Mouse (Mus musculus) intestine, embryonic 14.5 days (tissue): ENCODE data around the gene Farsb. TPM values are rescaled to one million over a fixed set of nuclear protein-coding genes. Genes with fewer than 3 reads are reported as not detected.

Experiments
- ATAC-seq: fragments of 200-750 bp; cut with Nextera tagmentation; replicated peaks from 2 replicates; pipeline ENCODE4 v1.8.0; 2017; ENCODE audit warnings: low read depth, moderate number of reproducible peaks, moderate TSS enrichment, moderate library complexity; ENCODE audit not compliant: low FRiP score, low TSS enrichment
- DNase-seq: peaks from one replicate; pipeline ENCODE4 v3.0.0-alpha.2; 2018; ENCODE audit warnings: low spot score
- H3K27ac ChIP-seq: fragments of 300-500 bp; sonication (generic); 2 replicates; pipeline ENCODE4 v1.5.1; 2014; ENCODE audit warnings: low read depth, mild to moderate bottlenecking, control low read depth
- H3K27me3 ChIP-seq: fragments of 300-500 bp; sonication (generic); replicated peaks from 2 replicates; pipeline ENCODE4 v1.6.1; 2014; ENCODE audit warnings: low read length, control low read depth; ENCODE audit not compliant: control insufficient read depth, insufficient read depth
- H3K36me3 ChIP-seq: fragments of 300-500 bp; sonication (generic); 2 replicates; pipeline ENCODE4 v1.6.1; 2014; ENCODE audit warnings: low read length, control low read depth; ENCODE audit not compliant: control insufficient read depth, insufficient read depth
- H3K4me1 ChIP-seq: fragments of 300-500 bp; sonication (generic); replicated peaks from 2 replicates; pipeline ENCODE4 v1.6.1; 2014; ENCODE audit warnings: low read length, control low read depth, mixed read lengths; ENCODE audit not compliant: control insufficient read depth, insufficient read depth
- H3K4me2 ChIP-seq: fragments of 300-500 bp; sonication (generic); 2 replicates; pipeline ENCODE4 v1.6.1; 2014; ENCODE audit warnings: low read length
- H3K4me3 ChIP-seq: fragments of 300-500 bp; sonication (generic); 2 replicates; pipeline ENCODE4 v1.5.1; 2014; ENCODE audit warnings: low read depth, low read length, control low read depth, mixed read lengths
- H3K9ac ChIP-seq: fragments of 300-500 bp; sonication (generic); 2 replicates; pipeline ENCODE4 v1.6.1; 2014; ENCODE audit warnings: mild to moderate bottlenecking, low read length
- H3K9me3 ChIP-seq: fragments of 300-500 bp; sonication (generic); 2 replicates; pipeline ENCODE4 v1.6.1; 2016; ENCODE audit warnings: low read length, control low read depth; ENCODE audit not compliant: control insufficient read depth
- WGBS: fragments of 180-500 bp; shearing (Covaris S2); extraction: QIAGEN DNeasy Blood & Tissue Kit; methylation state at CpG from one replicate; pipeline ENCODE4 v1.1.7; 2014; 5-methylcytosine and 5-hydroxymethylcytosine counted together
- polyA plus RNA-seq: library from polyadenylated mRNA; unstranded; fragments of >200 nt; fragmentation: Nextera tagmentation; extraction: Ambion mirVana; gene quantifications from 2 replicates; pipeline ENCODE4 v1.2.1, GENCODE M21; 2014

Farsb gene
- polyA plus RNA-seq, 1 experiment from 2014 or later = 177 TPM

GRCm38 (mm10) chr1:78372316-78372715 lies 116.4 kb downstream of the Farsb start:
- WGBS = 89% methylated on average over 9 of the region's 9 CpGs
- no peak overlapping the region for H3K9ac ChIP-seq

GRCm38 (mm10) chr1:78371569-78372236 lies 117.0 kb downstream of the Farsb start:
- Histone ChIP-seq H3K9me3 (no peaks in the 10 kb centered on the region), H3K27ac (no peak overlapping the region), H3K4me1 (peaks cover 8% of the 10 kb centered on the region; the same call in 1 of the 2 replicates), H3K4me2 (no peak overlapping the region), H3K36me3 (no peaks in the 10 kb centered on the region), H3K9ac (no peak overlapping the region), H3K4me3 (no peak overlapping the region), H3K27me3 (no peaks in the 10 kb centered on the region)
- WGBS = 73% methylated on average over 2 of the region's 2 CpGs
- DNase-seq (no peak), ATAC-seq (no peak)

More at GRCm38 (mm10) chr1:78372316-78372715, 116.4 kb downstream of the Farsb start:
- H3K4me3 ChIP-seq = no peak overlapping the region
- no peaks in the 10 kb centered on the region for H3K27me3 ChIP-seq
- H3K9me3 ChIP-seq = no peaks in the 10 kb centered on the region
- no peak for ATAC-seq
- no peak overlapping the region for H3K4me2 ChIP-seq
- no peaks in the 10 kb centered on the region for H3K36me3 ChIP-seq
- DNase-seq = no peak
- peaks cover 8% of the 10 kb centered on the region; the same call in 1 of the 2 replicates for H3K4me1 ChIP-seq
- H3K27ac ChIP-seq = no peak overlapping the region

GRCm38 (mm10) chr1:78370121-78370520 lies 118.6 kb downstream of the Farsb start:
- no peak overlapping the region for H3K27ac ChIP-seq
- H3K4me1 ChIP-seq = peaks cover 8% of the 10 kb centered on the region; the same call in 1 of the 2 replicates
- no peaks in the 10 kb centered on the region for H3K9me3 ChIP-seq
- ATAC-seq (no peak), DNase-seq (no peak)
- H3K4me3 ChIP-seq = no peak overlapping the region
- no peak overlapping the region for H3K4me2 ChIP-seq
- H3K36me3 ChIP-seq = no peaks in the 10 kb centered on the region
- 23% methylated on average over 6 of the region's 6 CpGs for WGBS
- no peaks in the 10 kb centered on the region for H3K27me3 ChIP-seq
- no peak overlapping the region for H3K9ac ChIP-seq

Other genes starting within 250 kb of the Farsb start
- 37.8 and 43.2 TPM in 2 replicates for gene Sgpp2, start 178.6 kb downstream of the Farsb start, polyA plus RNA-seq
- gene Mogat1, start 22.1 kb upstream of the Farsb start, polyA plus RNA-seq = 0.16 TPM in 1 of 2 replicates, not detected in the other
- 0.16 TPM in 1 of 2 replicates, not detected in the other for gene BC035947, start 23.3 kb upstream of the Farsb start, polyA plus RNA-seq
- 87.5 and 96.7 TPM in 2 replicates for gene Acsl3, start 168.9 kb upstream of the Farsb start, polyA plus RNA-seq
- gene Utp14b, start 169.1 kb upstream of the Farsb start, polyA plus RNA-seq = 4.4 and 5.8 TPM in 2 replicates